ENCODE assay signal across 11 mouse cellular contexts in the genomic region with DNA sequence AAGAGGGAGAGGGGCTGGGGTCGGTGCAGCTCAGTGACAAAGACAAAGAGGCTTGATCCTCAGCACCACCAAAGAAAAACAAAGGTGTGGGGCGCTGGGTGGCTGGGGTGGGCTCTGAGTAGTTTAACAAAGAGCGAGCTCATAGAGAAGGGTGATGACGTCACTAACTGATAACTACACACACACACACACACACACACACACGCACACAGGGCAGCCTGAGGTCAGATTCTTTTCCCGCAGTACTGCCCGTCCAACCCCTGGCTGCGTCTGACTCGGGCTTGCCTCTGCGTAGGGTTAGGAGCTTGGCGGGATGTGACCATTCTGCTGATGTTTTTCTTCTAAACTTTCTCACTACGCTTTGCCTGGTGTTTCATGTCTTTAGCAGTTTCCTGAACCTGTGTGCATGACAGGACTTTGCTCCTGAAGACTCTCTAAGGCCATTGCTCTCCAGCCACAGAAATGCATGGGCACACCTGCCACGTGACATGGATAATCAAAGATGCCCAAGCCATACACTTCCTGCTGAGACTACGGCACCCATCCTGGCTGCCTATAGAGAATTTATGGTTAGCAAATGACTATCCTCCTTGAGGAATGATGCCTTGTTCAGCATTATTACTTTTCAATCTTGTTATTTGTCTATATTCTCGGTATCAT.
"Had no signal": no experiment of that assay in that cellular context is flagged by ENCODE, and none has a peak within 500 bp of the region (broad histone marks: within the 10 kb centered on the region; RNA-seq: fewer than 3 reads in every experiment).

No protein-coding gene starts in this region.

- H3K4me2 ChIP-seq: limb, embryonic 15.5 days; liver, embryonic 13.5 days; lung, embryonic 15.5 days; midbrain, embryonic 13.5 days had no signal

- ATAC-seq: liver, postnatal 0 days; midbrain, embryonic 13.5 days had no signal

- H3K9me3 ChIP-seq: limb, embryonic 15.5 days; liver, embryonic 13.5 days; lung, embryonic 15.5 days; midbrain, embryonic 13.5 days had no signal

- H3K4me3 ChIP-seq: limb, embryonic 15.5 days; liver, embryonic 13.5 days; lung, embryonic 15.5 days; midbrain, embryonic 13.5 days had no signal

- H3K36me3 ChIP-seq: limb, embryonic 15.5 days; liver, embryonic 13.5 days; lung, embryonic 15.5 days; midbrain, embryonic 13.5 days had no signal

- H3K27me3 ChIP-seq: limb, embryonic 15.5 days; lung, embryonic 15.5 days; midbrain, embryonic 13.5 days had no signal

- H3K4me1 ChIP-seq: liver, embryonic 13.5 days; lung, embryonic 15.5 days; midbrain, embryonic 13.5 days had no signal

- H3K27ac ChIP-seq: limb, embryonic 15.5 days; liver, embryonic 13.5 days; lung, embryonic 15.5 days; midbrain, embryonic 13.5 days had no signal

- DNase-seq: kidney, adult 18-20 months; kidney, postnatal 10 days; layer of hippocampus, adult 9-11 months; layer of hippocampus, postnatal 36 days; liver, embryonic 13.5 days; liver, postnatal 0 days; right cerebral cortex, postnatal 14 days; thymus, postnatal 36 days had no signal

- H3K9ac ChIP-seq: limb, embryonic 15.5 days; liver, embryonic 13.5 days; liver, postnatal 0 days; lung, embryonic 15.5 days; midbrain, embryonic 13.5 days had no signal
